ENCODE assay signal across 20 mouse cellular contexts in genomic region chr8:117361595-117362437, GRCm38 (mm10).
DNase-seq lines count a peak whose midpoint lies in the region; ATAC-seq and TF ChIP-seq lines count a peak whose summit lies in the region.
"Had no signal": no experiment of that assay in that cellular context is flagged by ENCODE, and none has a peak within 500 bp of the region (broad histone marks: within the 10 kb centered on the region; RNA-seq: fewer than 3 reads in every experiment).

No protein-coding gene starts in this region.

- 0 out of 2 replicates have a peak overlapping the region, but pooled peaks have one; percentile 22 for H3K27ac ChIP-seq in heart, embryonic 15.5 days
- H3K27ac ChIP-seq in kidney, postnatal 0 days: peak overlapping the region; percentile 82
- H3K27ac ChIP-seq in intestine, embryonic 16.5 days (ENCODE audit: low read length): peak overlapping the region; percentile 50
- H3K27ac ChIP-seq in stomach, embryonic 14.5 days (ENCODE audit: low read length): peak overlapping the region; percentile 23; the same call in 1 of the 2 replicates
- no peak overlapping the region for H3K27ac ChIP-seq in forebrain, embryonic 11.5 days (ENCODE audit: low read depth, low read length)
- H3K27ac ChIP-seq: forebrain, embryonic 15.5 days; hindbrain, embryonic 12.5 days; midbrain, embryonic 10.5 days had no signal

- peaks cover 53% of the 10 kb centered on the region for H3K4me1 ChIP-seq in heart, embryonic 15.5 days (replicated peaks)
- peaks cover 51% of the 10 kb centered on the region for H3K4me1 ChIP-seq in kidney, postnatal 0 days (replicated peaks; ENCODE audit: insufficient read depth, low read length)
- H3K4me1 ChIP-seq in intestine, embryonic 16.5 days (ENCODE audit: control insufficient read depth, insufficient read depth, low read length): peaks cover 58% of the 10 kb centered on the region
- peaks cover 19% of the 10 kb centered on the region; the same call in 1 of the 2 replicates for H3K4me1 ChIP-seq in stomach, embryonic 14.5 days (ENCODE audit: control insufficient read depth, insufficient read depth, low read length)
- no peaks in the 10 kb centered on the region for H3K4me1 ChIP-seq in forebrain, embryonic 11.5 days (replicated peaks; ENCODE audit: control insufficient read depth, insufficient read depth, low read length)

- no peak for ATAC-seq in heart, embryonic 15.5 days (replicated peaks; ENCODE audit: insufficient number of reproducible peaks, insufficient read depth, low FRiP score, low read depth)
- peak; percentile 31; the same call in 1 of the 2 replicates for ATAC-seq in kidney, postnatal 0 days (replicated peaks; ENCODE audit: low FRiP score, low read depth)
- peak; percentile 7; the same call in 1 of the 2 replicates for ATAC-seq in intestine, embryonic 16.5 days
- peak; percentile 59; the same call in 1 of the 2 replicates for ATAC-seq in stomach, embryonic 14.5 days (ENCODE audit: insufficient number of reproducible peaks, insufficient read depth, low FRiP score, low read depth)
- ATAC-seq in forebrain, embryonic 11.5 days (replicated peaks; ENCODE audit: low FRiP score): no peak
- ATAC-seq: forebrain, embryonic 15.5 days had no signal

- no peak for DNase-seq in heart, postnatal 14 days
- peak; percentile 59 for DNase-seq in kidney, postnatal 0 days (ENCODE audit: low spot score)
- DNase-seq in kidney, postnatal 25 days: no peak
- DNase-seq in forebrain, embryonic 11.5 days (ENCODE audit: low spot score): no peak
- DNase-seq in spleen, adult 18-20 months: no peak
- DNase-seq: B cell, adult 2 months; cerebellum, postnatal 10 days; heart, adult 11 months; kidney, postnatal 10 days; lung, adult 18-20 months; retina, postnatal 1 day; thymus, postnatal 4 days had no signal

- no peaks in the 10 kb centered on the region for H3K36me3 ChIP-seq in heart, embryonic 15.5 days
- no peaks in the 10 kb centered on the region for H3K36me3 ChIP-seq in kidney, postnatal 0 days (ENCODE audit: insufficient read depth, low read length)
- no peaks in the 10 kb centered on the region for H3K36me3 ChIP-seq in intestine, embryonic 16.5 days (ENCODE audit: control insufficient read depth, insufficient read depth, low read length)
- no peaks in the 10 kb centered on the region for H3K36me3 ChIP-seq in stomach, embryonic 14.5 days (ENCODE audit: control insufficient read depth, insufficient read depth, low read length)
- no peaks in the 10 kb centered on the region for H3K36me3 ChIP-seq in forebrain, embryonic 11.5 days (ENCODE audit: control insufficient read depth, insufficient read depth, low read length)
- H3K36me3 ChIP-seq: forebrain, embryonic 15.5 days; hindbrain, embryonic 12.5 days; neural tube, embryonic 15.5 days had no signal

- no peaks in the 10 kb centered on the region for H3K27me3 ChIP-seq in heart, embryonic 15.5 days
- no peaks in the 10 kb centered on the region for H3K27me3 ChIP-seq in kidney, postnatal 0 days (ENCODE audit: insufficient read depth, low read length)
- H3K27me3 ChIP-seq in intestine, embryonic 16.5 days (replicated peaks; ENCODE audit: control insufficient read depth, insufficient read depth, low read length): no peaks in the 10 kb centered on the region
- H3K27me3 ChIP-seq in stomach, embryonic 14.5 days (ENCODE audit: control insufficient read depth, insufficient read depth, low read length): no peaks in the 10 kb centered on the region
- H3K27me3 ChIP-seq in forebrain, embryonic 11.5 days (ENCODE audit: control insufficient read depth, insufficient read depth, low read length): no peaks in the 10 kb centered on the region
- H3K27me3 ChIP-seq: forebrain, embryonic 15.5 days; hindbrain, embryonic 12.5 days; neural tube, embryonic 15.5 days; Patski had no signal

- H3K9me3 ChIP-seq in heart, embryonic 15.5 days (replicated peaks): no peaks in the 10 kb centered on the region
- H3K9me3 ChIP-seq in kidney, postnatal 0 days (replicated peaks; ENCODE audit: low read length): no peaks in the 10 kb centered on the region
- H3K9me3 ChIP-seq in intestine, embryonic 16.5 days (ENCODE audit: control insufficient read depth, low read length): no peaks in the 10 kb centered on the region
- H3K9me3 ChIP-seq in stomach, embryonic 14.5 days (ENCODE audit: control insufficient read depth, low read depth, low read length): no peaks in the 10 kb centered on the region
- H3K9me3 ChIP-seq in forebrain, embryonic 11.5 days (ENCODE audit: control insufficient read depth, low read length): no peaks in the 10 kb centered on the region
- H3K9me3 ChIP-seq: forebrain, embryonic 15.5 days; hindbrain, embryonic 12.5 days; midbrain, embryonic 10.5 days; neural tube, embryonic 15.5 days had no signal

- no peak overlapping the region for H3K4me2 ChIP-seq in heart, embryonic 15.5 days
- no peak overlapping the region for H3K4me2 ChIP-seq in kidney, postnatal 0 days (ENCODE audit: low read length)
- H3K4me2 ChIP-seq in intestine, embryonic 16.5 days (ENCODE audit: low read depth, low read length): no peak overlapping the region
- H3K4me2 ChIP-seq in stomach, embryonic 14.5 days (replicated peaks; ENCODE audit: low read depth, low read length): no peak overlapping the region
- no peak overlapping the region for H3K4me2 ChIP-seq in forebrain, embryonic 11.5 days (ENCODE audit: low read depth, low read length, severe bottlenecking)
- H3K4me2 ChIP-seq: forebrain, embryonic 15.5 days; hindbrain, embryonic 12.5 days; neural tube, embryonic 15.5 days had no signal

- intact Hi-C loops in heart, postnatal 14 days (cut with DNase I): no loop called here

- TF ChIP-seq CTCF in kidney, postnatal 0 days (IDR thresholded peaks at IDR 0.05; ENCODE audit: low read depth): no peak

- H3K9ac ChIP-seq in heart, embryonic 15.5 days: no peak overlapping the region
- no peak overlapping the region for H3K9ac ChIP-seq in kidney, postnatal 0 days (ENCODE audit: low read depth, low read length)
- no peak overlapping the region; the same call in 1 of the 2 replicates for H3K9ac ChIP-seq in intestine, embryonic 16.5 days (ENCODE audit: low read depth, low read length)
- no peak overlapping the region; the same call in 1 of the 2 replicates for H3K9ac ChIP-seq in stomach, embryonic 14.5 days (replicated peaks; ENCODE audit: low read depth, low read length)
- H3K9ac ChIP-seq in forebrain, embryonic 11.5 days (ENCODE audit: low read length): no peak overlapping the region
- H3K9ac ChIP-seq: forebrain, embryonic 15.5 days; hindbrain, embryonic 12.5 days; neural tube, embryonic 15.5 days had no signal

- 75% methylated on average over 12 of the region's 12 CpGs for WGBS in heart, embryonic 15.5 days
- 52% methylated on average over 12 of the region's 12 CpGs for WGBS in kidney, postnatal 0 days
- 54% methylated on average over 12 of the region's 12 CpGs for WGBS in intestine, embryonic 16.5 days
- 54% methylated on average over 12 of the region's 12 CpGs for WGBS in stomach, embryonic 14.5 days
- 81% methylated on average over 12 of the region's 12 CpGs for WGBS in forebrain, embryonic 11.5 days

- H3K4me3 ChIP-seq in heart, embryonic 15.5 days: no peak overlapping the region
- H3K4me3 ChIP-seq in kidney, postnatal 0 days (replicated peaks; ENCODE audit: low read depth, low read length): no peak overlapping the region
- H3K4me3 ChIP-seq in intestine, embryonic 16.5 days (ENCODE audit: low read length): no peak overlapping the region
- no peak overlapping the region for H3K4me3 ChIP-seq in stomach, embryonic 14.5 days (ENCODE audit: low read depth, low read length)
- H3K4me3 ChIP-seq in forebrain, embryonic 11.5 days (ENCODE audit: low read depth, low read length): no peak overlapping the region
- H3K4me3 ChIP-seq: forebrain, embryonic 15.5 days; hindbrain, embryonic 12.5 days; midbrain, embryonic 10.5 days; neural tube, embryonic 15.5 days had no signal

Comparison
In these comparisons a context has a peak if more than half of its experiments do, and no peak if none do; other contexts are left out.
1. ATAC-seq: peak in kidney, postnatal 0 days (single experiment), intestine, embryonic 16.5 days (single experiment) and stomach, embryonic 14.5 days (single experiment); none in heart, embryonic 15.5 days (single experiment) and forebrain, embryonic 11.5 days (single experiment).